Mouse (Mus musculus): ENCODE data around the gene Csmd2. TPM values are rescaled to one million over a fixed set of nuclear protein-coding genes. Genes with fewer than 3 reads are reported as not detected.

Gene Csmd2
- polyA plus RNA-seq, 1 experiment from 2014 or later = 0.03 TPM

DNA sequence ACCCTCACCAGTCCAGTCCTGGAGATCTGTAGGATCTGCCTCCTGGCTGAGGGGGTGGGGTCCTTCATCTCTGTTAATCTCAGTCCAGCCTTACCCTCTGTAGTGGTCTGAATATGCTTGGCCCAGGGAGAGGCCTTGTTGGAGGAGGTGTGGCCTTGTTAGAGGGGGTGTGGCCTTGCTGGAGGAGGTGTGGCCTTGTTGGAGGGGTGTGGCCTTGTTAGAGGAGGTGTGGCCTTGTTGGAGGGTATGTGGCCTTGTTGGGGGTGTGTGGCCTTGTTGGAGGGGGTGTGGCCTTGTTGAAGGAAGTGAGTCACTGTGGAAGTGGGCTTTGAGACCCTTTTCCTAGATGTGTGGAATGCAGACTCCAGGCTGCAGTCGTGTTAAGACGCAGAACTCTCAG lies 3.2 kb upstream of the Csmd2 start:
- 76% methylated on average over 2 of the region's 2 CpGs for WGBS
- Histone ChIP-seq H3K4me3 (ENCODE audit: low read depth, low read length) (no peak overlapping the region), H3K27me3 (replicated peaks; ENCODE audit: control insufficient read depth, insufficient read depth, low read length) (peaks cover 44% of the 10 kb centered on the region), H3K36me3 (ENCODE audit: control insufficient read depth, insufficient read depth, low read length) (no peaks in the 10 kb centered on the region), H3K4me1 (replicated peaks; ENCODE audit: control insufficient read depth, insufficient read depth, low read length) (no peaks in the 10 kb centered on the region), H3K9ac (ENCODE audit: low read depth, low read length) (no peak overlapping the region), H3K9me3 (ENCODE audit: control insufficient read depth, low read length) (no peaks in the 10 kb centered on the region), H3K27ac (ENCODE audit: low read depth, low read length) (no peak overlapping the region), H3K4me2 (no peak overlapping the region)
- DNase-seq (ENCODE audit: low spot score) (no peak), ATAC-seq (replicated peaks; ENCODE audit: low FRiP score) (no peak)

DNA sequence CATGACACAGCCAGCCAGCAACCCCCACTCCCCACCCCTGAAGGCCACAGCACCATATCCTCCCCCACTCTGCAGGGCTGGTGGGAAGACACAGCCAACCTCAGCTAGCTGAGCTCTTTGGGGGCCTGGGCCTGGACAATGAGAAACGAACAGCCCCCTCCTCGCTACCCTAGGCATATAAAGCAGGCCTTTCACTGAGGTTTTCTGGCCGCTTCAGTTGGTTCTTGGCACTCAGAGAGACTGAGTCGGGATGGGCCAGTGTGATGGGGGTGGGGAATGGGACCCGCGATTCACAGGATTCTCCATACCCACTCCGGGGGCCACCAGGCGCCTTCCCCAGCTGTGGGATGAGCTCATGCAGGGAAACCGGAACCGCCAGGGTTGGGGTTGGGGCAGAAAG lies 1.8 kb upstream of the Csmd2 start:
- DNase-seq (ENCODE audit: low spot score) = no peak
- Histone ChIP-seq H3K9ac (ENCODE audit: low read depth, low read length) (no peak overlapping the region), H3K4me2 (no peak overlapping the region), H3K27me3 (replicated peaks; ENCODE audit: control insufficient read depth, insufficient read depth, low read length) (peaks cover 59% of the 10 kb centered on the region), H3K4me1 (replicated peaks; ENCODE audit: control insufficient read depth, insufficient read depth, low read length) (no peaks in the 10 kb centered on the region), H3K4me3 (ENCODE audit: low read depth, low read length) (no peak overlapping the region), H3K36me3 (ENCODE audit: control insufficient read depth, insufficient read depth, low read length) (no peaks in the 10 kb centered on the region), H3K9me3 (ENCODE audit: control insufficient read depth, low read length) (no peaks in the 10 kb centered on the region), H3K27ac (ENCODE audit: low read depth, low read length) (no peak overlapping the region)
- 13% methylated on average over 10 of the region's 10 CpGs for WGBS
- ATAC-seq (replicated peaks; ENCODE audit: low FRiP score) = no peak

DNA sequence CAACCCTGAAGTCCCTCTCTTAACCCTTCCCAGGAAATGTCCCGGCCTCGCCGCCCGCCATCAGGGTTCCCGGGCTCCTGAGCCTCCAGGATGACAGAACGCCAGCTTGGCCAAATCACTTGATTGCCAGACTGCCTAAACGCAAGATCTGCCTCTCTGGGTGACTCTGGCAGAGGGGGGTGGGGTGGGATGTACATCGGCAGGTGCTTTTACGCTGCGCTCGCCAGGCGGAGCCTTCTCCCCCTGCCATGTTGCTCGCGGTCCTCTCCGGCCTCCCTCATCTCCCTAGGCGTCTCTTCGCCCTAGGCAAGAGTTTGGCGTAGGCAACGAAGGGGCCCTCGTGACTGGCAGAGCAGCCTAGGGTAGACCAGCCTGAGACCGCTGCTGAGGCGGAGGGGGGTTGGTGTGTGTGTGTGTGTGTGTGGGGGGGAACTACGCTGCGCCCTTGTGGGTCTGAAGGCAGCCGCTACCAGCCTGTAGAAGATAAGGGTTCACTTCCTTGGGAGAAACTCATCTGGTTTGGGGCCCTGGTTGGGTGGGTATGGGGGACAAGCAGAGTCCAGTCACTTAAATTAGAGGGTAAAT lies 1.1 kb upstream of the Csmd2 start:
- DNase-seq (ENCODE audit: low spot score) (no peak), ATAC-seq (replicated peaks; ENCODE audit: low FRiP score) (no peak)
- no peaks in the 10 kb centered on the region for H3K9me3 ChIP-seq (ENCODE audit: control insufficient read depth, low read length)
- H3K9ac ChIP-seq (ENCODE audit: low read depth, low read length) = no peak overlapping the region
- 4% methylated on average over 25 of the region's 25 CpGs for WGBS
- no peaks in the 10 kb centered on the region for H3K4me1 ChIP-seq (replicated peaks; ENCODE audit: control insufficient read depth, insufficient read depth, low read length)
- H3K4me3 ChIP-seq (ENCODE audit: low read depth, low read length) = no peak overlapping the region
- H3K27me3 ChIP-seq (replicated peaks; ENCODE audit: control insufficient read depth, insufficient read depth, low read length) = peaks cover 60% of the 10 kb centered on the region
- H3K27ac ChIP-seq (ENCODE audit: low read depth, low read length) = no peak overlapping the region
- H3K4me2 ChIP-seq = no peak overlapping the region
- no peaks in the 10 kb centered on the region for H3K36me3 ChIP-seq (ENCODE audit: control insufficient read depth, insufficient read depth, low read length)

GRCm38 (mm10) chr4:127987270-127987669 lies 387 bp upstream of the Csmd2 start:
- no peak overlapping the region for H3K4me2 ChIP-seq
- ATAC-seq (replicated peaks; ENCODE audit: low FRiP score) (no peak), DNase-seq (ENCODE audit: low spot score) (no peak)
- H3K36me3 ChIP-seq (ENCODE audit: control insufficient read depth, insufficient read depth, low read length) = no peaks in the 10 kb centered on the region
- 12% methylated on average over 10 of the region's 10 CpGs for WGBS
- no peak overlapping the region for H3K27ac ChIP-seq (ENCODE audit: low read depth, low read length)
- H3K4me1 ChIP-seq (replicated peaks; ENCODE audit: control insufficient read depth, insufficient read depth, low read length) = no peaks in the 10 kb centered on the region
- H3K9ac ChIP-seq (ENCODE audit: low read depth, low read length) = no peak overlapping the region
- H3K4me3 ChIP-seq (ENCODE audit: low read depth, low read length) = no peak overlapping the region
- H3K9me3 ChIP-seq (ENCODE audit: control insufficient read depth, low read length) = no peaks in the 10 kb centered on the region
- H3K27me3 ChIP-seq (replicated peaks; ENCODE audit: control insufficient read depth, insufficient read depth, low read length) = peaks cover 60% of the 10 kb centered on the region

DNA sequence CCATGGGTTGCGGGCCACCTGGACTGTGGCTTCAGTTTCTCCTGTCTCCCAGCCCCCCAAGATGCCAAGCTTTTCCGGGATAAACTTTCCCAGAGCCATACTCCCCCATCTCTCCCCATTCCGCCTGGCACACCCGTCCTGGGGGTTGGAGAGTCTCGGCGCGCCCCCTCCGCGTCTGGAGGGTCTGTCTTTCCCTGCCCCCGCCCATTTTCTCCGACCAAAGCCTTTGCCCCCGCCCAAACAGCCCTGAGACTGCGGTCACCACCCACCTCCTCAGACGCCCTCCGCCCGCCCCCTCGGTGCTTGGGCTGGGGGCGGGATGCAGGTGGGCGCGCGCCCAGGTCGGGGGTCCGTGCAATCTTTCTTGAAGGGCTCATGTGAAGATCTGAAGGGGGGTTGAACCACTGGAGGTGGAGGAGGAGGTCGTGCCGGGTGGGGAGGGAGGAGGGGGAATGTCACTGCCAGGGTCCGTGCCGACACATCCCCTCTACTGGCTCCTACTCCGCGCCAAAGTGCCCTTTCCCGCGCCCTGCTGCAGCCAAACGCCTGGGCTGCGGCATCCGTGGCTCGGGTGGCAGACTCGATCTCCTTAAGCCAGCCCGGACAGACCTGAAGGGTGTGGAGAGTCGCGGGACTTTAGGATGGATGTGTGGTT lies 996 bp downstream of the Csmd2 start:
- Histone ChIP-seq H3K4me1 (replicated peaks; ENCODE audit: control insufficient read depth, insufficient read depth, low read length) (no peaks in the 10 kb centered on the region), H3K9ac (ENCODE audit: low read depth, low read length) (no peak overlapping the region), H3K4me3 (ENCODE audit: low read depth, low read length) (no peak overlapping the region), H3K36me3 (ENCODE audit: control insufficient read depth, insufficient read depth, low read length) (no peaks in the 10 kb centered on the region), H3K9me3 (ENCODE audit: control insufficient read depth, low read length) (no peaks in the 10 kb centered on the region), H3K27ac (ENCODE audit: low read depth, low read length) (no peak overlapping the region), H3K4me2 (peak overlapping the region; percentile 56), H3K27me3 (replicated peaks; ENCODE audit: control insufficient read depth, insufficient read depth, low read length) (peaks cover 60% of the 10 kb centered on the region)
- ATAC-seq (replicated peaks; ENCODE audit: low FRiP score) (no peak), DNase-seq (ENCODE audit: low spot score) (no peak)
- 3% methylated on average over 37 of the region's 39 CpGs for WGBS

DNA sequence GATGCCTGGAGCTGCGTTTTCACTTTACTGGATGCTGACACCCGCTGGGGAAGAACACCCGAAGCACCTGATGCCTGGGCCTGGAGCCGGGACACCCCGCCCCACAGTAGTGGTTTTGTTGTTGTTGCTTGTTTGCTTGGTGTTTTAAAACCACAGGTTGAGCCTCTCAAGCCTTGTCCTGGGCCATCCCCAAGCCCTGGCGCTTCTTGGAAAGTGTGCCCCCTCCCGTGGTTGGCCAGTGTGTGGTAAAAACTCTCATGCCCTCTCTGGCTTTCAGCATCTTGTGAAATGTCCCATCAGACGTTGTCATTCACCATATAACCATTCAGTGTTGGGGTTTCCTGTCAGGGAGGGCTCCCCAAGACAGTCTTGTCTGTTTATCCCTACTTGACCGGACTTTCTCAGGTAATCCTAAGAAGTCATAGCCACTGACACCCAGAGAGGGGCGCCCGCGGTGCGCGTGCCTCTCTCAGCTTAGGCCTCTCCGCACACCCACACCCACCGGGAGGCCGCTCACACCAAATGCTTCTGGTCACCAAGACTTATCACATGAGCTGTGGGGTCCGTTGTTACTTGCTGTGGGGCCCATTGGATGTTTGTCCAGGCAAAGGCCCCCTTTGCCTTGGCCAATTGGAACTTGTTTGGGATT lies 1.8 kb downstream of the Csmd2 start:
- H3K4me1 ChIP-seq (replicated peaks; ENCODE audit: control insufficient read depth, insufficient read depth, low read length) = no peaks in the 10 kb centered on the region
- no peaks in the 10 kb centered on the region for H3K9me3 ChIP-seq (ENCODE audit: control insufficient read depth, low read length)
- H3K36me3 ChIP-seq (ENCODE audit: control insufficient read depth, insufficient read depth, low read length) = no peaks in the 10 kb centered on the region
- no peak overlapping the region for H3K27ac ChIP-seq (ENCODE audit: low read depth, low read length)
- H3K4me3 ChIP-seq (ENCODE audit: low read depth, low read length) = no peak overlapping the region
- 11% methylated on average over 18 of the region's 18 CpGs for WGBS
- ATAC-seq (replicated peaks; ENCODE audit: low FRiP score) (no peak), DNase-seq (ENCODE audit: low spot score) (no peak)
- peaks cover 60% of the 10 kb centered on the region for H3K27me3 ChIP-seq (replicated peaks; ENCODE audit: control insufficient read depth, insufficient read depth, low read length)
- no peak overlapping the region for H3K4me2 ChIP-seq
- H3K9ac ChIP-seq (ENCODE audit: low read depth, low read length) = no peak overlapping the region

- H3K4me2 ChIP-seq = no peak overlapping the region
- no peaks in the 10 kb centered on the region for H3K36me3 ChIP-seq (ENCODE audit: control insufficient read depth, insufficient read depth, low read length)
- H3K4me1 ChIP-seq (replicated peaks; ENCODE audit: control insufficient read depth, insufficient read depth, low read length) = no peaks in the 10 kb centered on the region
- H3K4me3 ChIP-seq (ENCODE audit: low read depth, low read length) = no peak overlapping the region
- DNase-seq (ENCODE audit: low spot score) (no peak), ATAC-seq (replicated peaks; ENCODE audit: low FRiP score) (no peak)
- no peak overlapping the region for H3K9ac ChIP-seq (ENCODE audit: low read depth, low read length)
- no peaks in the 10 kb centered on the region for H3K9me3 ChIP-seq (ENCODE audit: control insufficient read depth, low read length)
- WGBS = 68% methylated on average over 3 of the region's 3 CpGs
- no peaks in the 10 kb centered on the region for H3K27me3 ChIP-seq (replicated peaks; ENCODE audit: control insufficient read depth, insufficient read depth, low read length)
- no peak overlapping the region for H3K27ac ChIP-seq (ENCODE audit: low read depth, low read length)
These were observed 11.6 kb downstream of the Csmd2 start for GRCm38 (mm10) chr4:127999281-127999680.

GRCm38 (mm10) chr4:128002638-128003101 lies 15.0 kb downstream of the Csmd2 start:
- no peak overlapping the region for H3K27ac ChIP-seq (ENCODE audit: low read depth, low read length)
- 43% methylated on average over 4 of the region's 4 CpGs for WGBS
- ATAC-seq (replicated peaks; ENCODE audit: low FRiP score) = no peak
- DNase-seq (ENCODE audit: low spot score) = no peak
- no peaks in the 10 kb centered on the region for H3K27me3 ChIP-seq (replicated peaks; ENCODE audit: control insufficient read depth, insufficient read depth, low read length)
- H3K4me3 ChIP-seq (ENCODE audit: low read depth, low read length) = no peak overlapping the region
- no peaks in the 10 kb centered on the region for H3K9me3 ChIP-seq (ENCODE audit: control insufficient read depth, low read length)
- no peaks in the 10 kb centered on the region for H3K4me1 ChIP-seq (replicated peaks; ENCODE audit: control insufficient read depth, insufficient read depth, low read length)
- H3K4me2 ChIP-seq = no peak overlapping the region
- H3K9ac ChIP-seq (ENCODE audit: low read depth, low read length) = no peak overlapping the region
- no peaks in the 10 kb centered on the region for H3K36me3 ChIP-seq (ENCODE audit: control insufficient read depth, insufficient read depth, low read length)

All from liver, embryonic 11.5 days (tissue).